Mouse (Mus musculus) lung, postnatal 0 days (tissue): ENCODE data around the gene Ankrd34c.

Experiments used
- CTCF ChIP-seq: IDR thresholded peaks from 2 replicates; pipeline ENCODE4 v1.5.1; 2016; ENCODE audit warnings: antibody characterized with exemption, mild to moderate bottlenecking
- EP300 ChIP-seq: IDR thresholded peaks from 2 replicates; pipeline ENCODE4 v1.6.1; 2016; ENCODE audit warnings: antibody characterized with exemption, mild to moderate bottlenecking, control low read depth

DNA sequence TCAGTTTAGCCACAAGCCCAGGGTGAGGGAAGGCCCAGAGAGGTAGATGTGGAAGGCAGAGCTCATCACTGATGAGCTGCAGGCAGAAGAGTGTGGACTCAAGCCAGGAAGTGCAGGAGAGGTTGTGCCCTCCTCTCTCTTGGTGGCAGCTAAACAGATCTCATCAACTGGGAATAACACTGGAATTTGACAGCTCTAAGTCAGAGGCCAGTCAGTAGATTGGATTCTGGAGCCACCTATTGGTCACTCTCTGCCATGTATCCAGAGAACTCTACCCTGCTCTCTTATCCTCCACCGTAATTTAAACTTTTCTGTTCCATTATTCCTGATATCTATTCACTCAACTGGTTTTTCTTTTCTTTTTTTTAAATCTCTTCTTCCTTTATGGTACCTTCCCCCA lies 59.3 kb downstream of the Ankrd34c start:
- TF ChIP-seq CTCF: peak; percentile 51
- TF ChIP-seq EP300: no peak
